Mouse (Mus musculus): ENCODE measurements around the gene Nod1.

- TF ChIP-seq POLR2A (IDR thresholded peaks at IDR 0.05; ENCODE audit: insufficient read depth, low read length) (no peak), EP300 (IDR thresholded peaks at IDR 0.05; ENCODE audit: insufficient read depth, low read depth, low read length) (no peak), CTCF (IDR thresholded peaks at IDR 0.05; ENCODE audit: low read depth, low read length) (no peak)
These were observed 44.5 kb downstream of the Nod1 start for GRCm38 (mm10) chr6:54927946-54928345.
